Comparison of ENCODE assay signal across 8 mouse cellular contexts in genomic region chr15:82898740-82899675, GRCm38 (mm10).
DNase-seq lines count a peak whose midpoint lies in the region; ATAC-seq and TF ChIP-seq lines count a peak whose summit lies in the region.

No protein-coding gene starts in this region.

- H3K27me3 ChIP-seq in forebrain, embryonic 16.5 days (replicated peaks; ENCODE audit: control insufficient read depth, insufficient read depth, low read length), result no peaks in the 10 kb centered on the region
- H3K27me3 ChIP-seq in liver, embryonic 16.5 days (ENCODE audit: control insufficient read depth, insufficient read depth, low read depth, low read length), result no peaks in the 10 kb centered on the region

- peak overlapping the region; percentile 85 for H3K9ac ChIP-seq in forebrain, embryonic 16.5 days (replicated peaks; ENCODE audit: low read depth, low read length)
- peak overlapping the region; percentile 95 for H3K9ac ChIP-seq in liver, embryonic 16.5 days (ENCODE audit: low read depth, low read length)

- DNase-seq in layer of hippocampus, adult 2 months (ENCODE audit: low spot score in 2 of 2), result peak in 1 of 2 experiments; percentile 29
- DNase-seq in layer of hippocampus, adult 9-10 months (ENCODE audit: low spot score), result no peak
- DNase-seq in cerebellum, adult 18-20 months, result peak; percentile 38 to 58
- peak; percentile 78 for DNase-seq in neural tube, embryonic 10.5 days (ENCODE audit: extremely low spot score, low spot score)
- DNase-seq in thymus, postnatal 25 days, result peak; percentile 92

- TF ChIP-seq CTCF in layer of hippocampus, adult 2 months (conservative IDR thresholded peaks at IDR 0.05), result peak; percentile 27

- H3K4me1 ChIP-seq in forebrain, embryonic 16.5 days (replicated peaks; ENCODE audit: control insufficient read depth, insufficient read depth, low read length), result peaks cover 29% of the 10 kb centered on the region
- H3K4me1 ChIP-seq in liver, embryonic 16.5 days (ENCODE audit: control insufficient read depth, low read depth, low read length), result peaks cover 18% of the 10 kb centered on the region

- peak overlapping the region; percentile 89 for H3K4me2 ChIP-seq in forebrain, embryonic 16.5 days (ENCODE audit: low read length)
- peak overlapping the region; percentile 93 for H3K4me2 ChIP-seq in liver, embryonic 16.5 days (ENCODE audit: low read depth, low read length)

- no peaks in the 10 kb centered on the region for H3K9me3 ChIP-seq in forebrain, embryonic 16.5 days (ENCODE audit: control insufficient read depth, low read length)
- no peaks in the 10 kb centered on the region for H3K9me3 ChIP-seq in liver, embryonic 16.5 days (replicated peaks; ENCODE audit: control insufficient read depth, low read length)

- 2% methylated on average over 62 of the region's 98 CpGs for WGBS in forebrain, embryonic 16.5 days
- WGBS in liver, embryonic 16.5 days (ENCODE audit: insufficient replicate concordance), result under 1% methylated on average over 78 of the region's 98 CpGs

- H3K36me3 ChIP-seq in forebrain, embryonic 16.5 days (ENCODE audit: control insufficient read depth, insufficient read depth), result no peaks in the 10 kb centered on the region
- no peaks in the 10 kb centered on the region for H3K36me3 ChIP-seq in liver, embryonic 16.5 days (ENCODE audit: control insufficient read depth, insufficient read depth)

- peak; percentile 67 for ATAC-seq in forebrain, embryonic 16.5 days
- peak; percentile 80 for ATAC-seq in inflammation-experienced regulatory T-cells, adult 6 months
- peak; percentile 69 for ATAC-seq in liver, embryonic 16.5 days (ENCODE audit: low read depth)

- H3K4me3 ChIP-seq in layer of hippocampus, adult 2 months, result peak overlapping the region; percentile 84
- peak overlapping the region; percentile 87 for H3K4me3 ChIP-seq in forebrain, embryonic 16.5 days (replicated peaks; ENCODE audit: low read length)
- peak overlapping the region; percentile 97 for H3K4me3 ChIP-seq in liver, embryonic 16.5 days (ENCODE audit: low read depth, low read length)

- peak overlapping the region; percentile 89 for H3K27ac ChIP-seq in layer of hippocampus, adult 2 months
- peak overlapping the region; percentile 89 for H3K27ac ChIP-seq in forebrain, embryonic 16.5 days (ENCODE audit: low read length)
- H3K27ac ChIP-seq in liver, embryonic 16.5 days (ENCODE audit: low read length), result peak overlapping the region; percentile 91
